Mouse (Mus musculus): Measurements from ENCODE around the gene Fam174b. TPM values are rescaled to one million over a fixed set of nuclear protein-coding genes. Genes with fewer than 3 reads are reported as not detected.

Gene Fam174b
- polyA plus RNA-seq, 1 experiment from 2014 or later, result 37.0 TPM

GRCm38 (mm10) chr7:73730430-73731022 lies 9.6 kb upstream of the Fam174b start:
- no peak overlapping the region for H3K9ac ChIP-seq (replicated peaks)
- no peak overlapping the region for H3K4me2 ChIP-seq
- H3K4me1 ChIP-seq, result 0 out of 2 replicates have a peak, but pooled peaks cover 6% of the 10 kb centered on the region
- no peak overlapping the region for H3K4me3 ChIP-seq (replicated peaks)
- H3K36me3 ChIP-seq, result no peaks in the 10 kb centered on the region
- no peaks in the 10 kb centered on the region for H3K9me3 ChIP-seq (replicated peaks)
- 67% methylated on average over 10 of the region's 10 CpGs for WGBS
- no peak for ATAC-seq (ENCODE audit: low FRiP score)
- no peaks in the 10 kb centered on the region for H3K27me3 ChIP-seq (replicated peaks)
- no peak overlapping the region for H3K27ac ChIP-seq (replicated peaks)

GRCm38 (mm10) chr7:73736046-73736445 lies 4.1 kb upstream of the Fam174b start:
- Histone ChIP-seq H3K27me3 (replicated peaks) (no peaks in the 10 kb centered on the region), H3K4me3 (replicated peaks) (no peak overlapping the region), H3K9ac (replicated peaks) (no peak overlapping the region), H3K4me2 (no peak overlapping the region), H3K9me3 (replicated peaks) (no peaks in the 10 kb centered on the region), H3K4me1 (peaks cover 20% of the 10 kb centered on the region), H3K36me3 (no peaks in the 10 kb centered on the region), H3K27ac (replicated peaks) (no peak overlapping the region)
- ATAC-seq (ENCODE audit: low FRiP score), result no peak
- WGBS, result 82% methylated on average over 2 of the region's 2 CpGs

GRCm38 (mm10) chr7:73741392-73741791 lies 1.3 kb downstream of the Fam174b start:
- Histone ChIP-seq H3K4me1 (peaks cover 34% of the 10 kb centered on the region), H3K4me2 (peak overlapping the region; percentile 75), H3K27me3 (replicated peaks) (no peaks in the 10 kb centered on the region; the same call in 1 of the 2 replicates), H3K36me3 (no peaks in the 10 kb centered on the region), H3K9me3 (replicated peaks) (no peaks in the 10 kb centered on the region), H3K9ac (replicated peaks) (peak overlapping the region; percentile 61), H3K27ac (replicated peaks) (peak overlapping the region; percentile 90), H3K4me3 (replicated peaks) (peak overlapping the region; percentile 57)
- WGBS, result 60% methylated on average over 5 of the region's 5 CpGs
- ATAC-seq (ENCODE audit: low FRiP score), result no peak

- H3K4me2 ChIP-seq, result peak overlapping the region; percentile 75
- no peaks in the 10 kb centered on the region; the same call in 1 of the 2 replicates for H3K27me3 ChIP-seq (replicated peaks)
- H3K36me3 ChIP-seq, result no peaks in the 10 kb centered on the region
- peak overlapping the region; percentile 57 for H3K4me3 ChIP-seq (replicated peaks)
- H3K9ac ChIP-seq (replicated peaks), result peak overlapping the region; percentile 61
- H3K9me3 ChIP-seq (replicated peaks), result no peaks in the 10 kb centered on the region
- 59% methylated on average over 6 of the region's 6 CpGs for WGBS
- ATAC-seq (ENCODE audit: low FRiP score), result no peak
- H3K27ac ChIP-seq (replicated peaks), result no peak overlapping the region
- H3K4me1 ChIP-seq, result peaks cover 34% of the 10 kb centered on the region
These were observed 1.7 kb downstream of the Fam174b start for GRCm38 (mm10) chr7:73741841-73742240.

- Histone ChIP-seq H3K36me3 (no peaks in the 10 kb centered on the region), H3K9ac (replicated peaks) (no peak overlapping the region), H3K4me2 (no peak overlapping the region), H3K9me3 (replicated peaks) (no peaks in the 10 kb centered on the region), H3K27me3 (replicated peaks) (no peaks in the 10 kb centered on the region; the same call in 1 of the 2 replicates), H3K27ac (replicated peaks) (no peak overlapping the region), H3K4me1 (peaks cover 34% of the 10 kb centered on the region), H3K4me3 (replicated peaks) (no peak overlapping the region)
- WGBS, result 89% methylated on average over 8 of the region's 8 CpGs
- ATAC-seq (ENCODE audit: low FRiP score), result no peak
These were observed 3.0 kb downstream of the Fam174b start for GRCm38 (mm10) chr7:73743144-73743543.

- ATAC-seq (ENCODE audit: low FRiP score), result no peak
- H3K36me3 ChIP-seq, result no peaks in the 10 kb centered on the region
- no peak overlapping the region for H3K27ac ChIP-seq (replicated peaks)
- H3K27me3 ChIP-seq (replicated peaks), result no peaks in the 10 kb centered on the region; the same call in 1 of the 2 replicates
- peaks cover 32% of the 10 kb centered on the region for H3K4me1 ChIP-seq
- H3K4me3 ChIP-seq (replicated peaks), result no peak overlapping the region
- H3K9me3 ChIP-seq (replicated peaks), result no peaks in the 10 kb centered on the region
- no peak overlapping the region for H3K4me2 ChIP-seq
- H3K9ac ChIP-seq (replicated peaks), result no peak overlapping the region
- WGBS, result 85% methylated on average over 10 of the region's 10 CpGs
These were observed 3.8 kb downstream of the Fam174b start for GRCm38 (mm10) chr7:73743831-73744370.

- Histone ChIP-seq H3K27me3 (replicated peaks) (no peaks in the 10 kb centered on the region; the same call in 1 of the 2 replicates), H3K4me1 (peaks cover 16% of the 10 kb centered on the region), H3K4me2 (no peak overlapping the region), H3K9me3 (replicated peaks) (no peaks in the 10 kb centered on the region), H3K27ac (replicated peaks) (no peak overlapping the region), H3K9ac (replicated peaks) (no peak overlapping the region), H3K36me3 (no peaks in the 10 kb centered on the region), H3K4me3 (replicated peaks) (no peak overlapping the region)
- no peak for ATAC-seq (ENCODE audit: low FRiP score)
- WGBS, result 75% methylated on average over 5 of the region's 5 CpGs
These were observed 5.8 kb downstream of the Fam174b start for GRCm38 (mm10) chr7:73745903-73746302.

GRCm38 (mm10) chr7:73746836-73747235 lies 6.7 kb downstream of the Fam174b start:
- Histone ChIP-seq H3K4me3 (replicated peaks) (no peak overlapping the region), H3K4me2 (no peak overlapping the region), H3K9ac (replicated peaks) (no peak overlapping the region), H3K36me3 (no peaks in the 10 kb centered on the region), H3K9me3 (replicated peaks) (no peaks in the 10 kb centered on the region), H3K4me1 (peaks cover 7% of the 10 kb centered on the region), H3K27ac (replicated peaks) (no peak overlapping the region), H3K27me3 (replicated peaks) (no peaks in the 10 kb centered on the region; the same call in 1 of the 2 replicates)
- WGBS, result 68% methylated on average over 4 of the region's 4 CpGs
- ATAC-seq (ENCODE audit: low FRiP score), result no peak

GRCm38 (mm10) chr7:73747531-73747930 lies 7.4 kb downstream of the Fam174b start:
- no peaks in the 10 kb centered on the region for H3K27me3 ChIP-seq (replicated peaks)
- H3K4me3 ChIP-seq (replicated peaks), result no peak overlapping the region
- 79% methylated on average over 3 of the region's 3 CpGs for WGBS
- 0 out of 2 replicates have a peak, but pooled peaks cover 4% of the 10 kb centered on the region for H3K4me1 ChIP-seq
- no peaks in the 10 kb centered on the region for H3K9me3 ChIP-seq (replicated peaks)
- no peak overlapping the region for H3K4me2 ChIP-seq
- no peak overlapping the region for H3K27ac ChIP-seq (replicated peaks)
- no peaks in the 10 kb centered on the region for H3K36me3 ChIP-seq
- no peak for ATAC-seq (ENCODE audit: low FRiP score)
- H3K9ac ChIP-seq (replicated peaks), result no peak overlapping the region

- ATAC-seq (ENCODE audit: low FRiP score), result no peak
- Histone ChIP-seq H3K36me3 (no peaks in the 10 kb centered on the region), H3K9ac (replicated peaks) (no peak overlapping the region), H3K9me3 (replicated peaks) (no peaks in the 10 kb centered on the region), H3K4me2 (no peak overlapping the region), H3K27me3 (replicated peaks) (no peaks in the 10 kb centered on the region), H3K4me1 (0 out of 2 replicates have a peak, but pooled peaks cover under 1% of the 10 kb centered on the region), H3K4me3 (replicated peaks) (no peak overlapping the region), H3K27ac (replicated peaks) (no peak overlapping the region)
- 88% methylated on average over 5 of the region's 5 CpGs for WGBS
These were observed 8.5 kb downstream of the Fam174b start for GRCm38 (mm10) chr7:73748437-73749108.

- 92% methylated on average over 2 of the region's 2 CpGs for WGBS
- H3K9me3 ChIP-seq (replicated peaks), result no peaks in the 10 kb centered on the region
These were observed 9.2 kb downstream of the Fam174b start for GRCm38 (mm10) chr7:73749339-73749738.

GRCm38 (mm10) chr7:73749983-73750382 lies 9.9 kb downstream of the Fam174b start:
- Histone ChIP-seq H3K9ac (replicated peaks) (no peak overlapping the region), H3K36me3 (no peaks in the 10 kb centered on the region), H3K9me3 (replicated peaks) (no peaks in the 10 kb centered on the region), H3K4me2 (no peak overlapping the region), H3K4me1 (peaks cover 8% of the 10 kb centered on the region), H3K4me3 (replicated peaks) (no peak overlapping the region), H3K27ac (replicated peaks) (no peak overlapping the region), H3K27me3 (replicated peaks) (no peaks in the 10 kb centered on the region)
- no peak for ATAC-seq (ENCODE audit: low FRiP score)
- 91% methylated on average over 7 of the region's 7 CpGs for WGBS

More at GRCm38 (mm10) chr7:73749339-73749738, 9.2 kb downstream of the Fam174b start:
- H3K9ac ChIP-seq (replicated peaks), result no peak overlapping the region
- H3K4me3 ChIP-seq (replicated peaks), result no peak overlapping the region
- ATAC-seq (ENCODE audit: low FRiP score), result no peak
- no peaks in the 10 kb centered on the region for H3K36me3 ChIP-seq
- H3K4me2 ChIP-seq, result no peak overlapping the region
- no peak overlapping the region for H3K27ac ChIP-seq (replicated peaks)
- peaks cover 8% of the 10 kb centered on the region for H3K4me1 ChIP-seq
- H3K27me3 ChIP-seq (replicated peaks), result no peaks in the 10 kb centered on the region
